Mouse (Mus musculus): ENCODE results near the gene Inka2.

GRCm38 (mm10) chr3:105670801-105671200 lies 33.6 kb upstream of the Inka2 start:
- TF ChIP-seq CTCF (IDR thresholded peaks at IDR 0.05; ENCODE audit: control insufficient read depth, insufficient read depth, insufficient read length) (no peak), FOSL1 (IDR thresholded peaks at IDR 0.05; ENCODE audit: insufficient read depth, low read length, poor library complexity, severe bottlenecking) (no peak), MYOG (IDR thresholded peaks at IDR 0.05; ENCODE audit: control insufficient read depth, extremely low read depth, insufficient read length) (no peak)

All from C2C12 (cell line).